Mouse (Mus musculus): Measurements from ENCODE around the gene Cd47. TPM values are rescaled to one million over a fixed set of nuclear protein-coding genes. Genes with fewer than 3 reads are reported as not detected.

Gene Cd47
- polyA plus RNA-seq, 1 experiment: 8.1 TPM

DNA sequence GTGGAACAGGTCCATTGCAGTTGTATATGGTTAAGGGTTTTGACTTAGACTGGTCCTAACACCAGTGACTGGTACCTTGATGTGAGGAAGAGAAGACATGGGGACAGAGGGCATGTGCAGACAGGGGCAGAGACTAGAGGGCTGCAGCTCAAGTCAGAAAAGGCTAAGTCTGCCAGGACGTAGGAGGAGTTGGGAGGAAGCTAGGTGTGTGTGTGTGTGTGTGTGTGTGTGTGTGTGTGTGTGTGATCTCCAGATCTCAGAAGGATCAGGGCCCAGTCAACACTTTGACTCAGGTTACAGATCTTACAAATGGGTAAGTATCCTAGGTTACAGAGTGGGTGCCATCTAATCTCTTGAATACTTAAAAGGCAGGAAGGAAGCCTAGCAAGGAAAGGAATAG, 48.3 kb downstream of the Cd47 start:
- no peak overlapping the region for H3K4me3 ChIP-seq (ENCODE audit: control insufficient read depth, low read depth, low read length)
- TF ChIP-seq CTCF (IDR thresholded peaks at IDR 0.05; ENCODE audit: control insufficient read depth, insufficient read depth, insufficient replicate concordance, low read depth, low read length): no peak
- no peak for TF ChIP-seq POLR2A (IDR thresholded peaks at IDR 0.05; ENCODE audit: control insufficient read depth, low read depth, low read length)
- H3K36me3 ChIP-seq (ENCODE audit: control insufficient read depth, insufficient read depth, low read length): no peaks in the 10 kb centered on the region
- no peaks in the 10 kb centered on the region for H3K27me3 ChIP-seq (ENCODE audit: control insufficient read depth, insufficient read depth, low read length)
- H3K4me1 ChIP-seq (ENCODE audit: control insufficient read depth, insufficient read depth, low read length): no peaks in the 10 kb centered on the region
- H3K27ac ChIP-seq (ENCODE audit: control insufficient read depth, insufficient read depth, low read depth, low read length): no peak overlapping the region

DNA sequence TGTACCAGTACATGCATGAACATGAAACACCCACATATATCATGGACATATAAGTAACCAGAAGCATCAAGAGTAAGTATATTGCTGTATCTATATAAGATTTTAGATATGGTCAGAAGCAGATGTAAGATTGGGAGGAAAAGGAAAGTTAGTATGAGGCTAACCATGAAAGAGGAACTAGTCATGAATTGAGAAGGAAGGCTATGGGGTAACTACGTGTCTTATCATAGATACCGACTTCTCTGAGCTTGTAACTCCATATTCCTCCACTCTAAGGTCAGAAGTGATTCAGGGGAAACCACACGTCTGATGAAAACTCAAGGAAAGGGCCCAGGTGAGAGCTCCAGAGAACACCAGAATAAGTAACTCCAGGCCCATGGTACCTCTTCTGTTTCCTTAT, 52.6 kb downstream of the Cd47 start:
- TF ChIP-seq POLR2A (IDR thresholded peaks at IDR 0.05; ENCODE audit: control insufficient read depth, low read depth, low read length) (no peak), CTCF (IDR thresholded peaks at IDR 0.05; ENCODE audit: control insufficient read depth, insufficient read depth, insufficient replicate concordance, low read depth, low read length) (no peak)
- Histone ChIP-seq H3K27me3 (ENCODE audit: control insufficient read depth, insufficient read depth, low read length) (no peaks in the 10 kb centered on the region), H3K27ac (ENCODE audit: control insufficient read depth, insufficient read depth, low read depth, low read length) (no peak overlapping the region), H3K4me3 (ENCODE audit: control insufficient read depth, low read depth, low read length) (no peak overlapping the region), H3K36me3 (ENCODE audit: control insufficient read depth, insufficient read depth, low read length) (no peaks in the 10 kb centered on the region), H3K4me1 (ENCODE audit: control insufficient read depth, insufficient read depth, low read length) (peaks cover 5% of the 10 kb centered on the region)

DNA sequence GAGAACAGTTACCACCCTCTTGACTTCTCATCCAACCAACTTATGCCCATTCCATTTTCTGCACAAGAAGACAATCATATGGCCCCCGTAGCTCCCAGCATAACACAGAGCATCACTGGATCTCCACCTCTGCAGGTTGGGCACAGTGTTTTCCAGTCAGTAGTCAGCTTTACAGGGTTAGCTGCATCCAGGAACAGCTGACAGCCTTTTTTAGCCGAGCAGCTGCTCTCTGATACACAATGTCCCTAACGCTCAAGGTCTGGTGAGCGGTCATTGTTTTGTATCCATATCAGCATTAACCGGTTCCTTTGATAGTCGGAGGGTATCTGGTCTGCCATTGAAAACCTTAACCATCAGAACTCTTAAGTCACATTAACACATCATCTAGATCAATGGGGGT, 53.3 kb downstream of the Cd47 start:
- TF ChIP-seq POLR2A (IDR thresholded peaks at IDR 0.05; ENCODE audit: control insufficient read depth, low read depth, low read length): no peak
- TF ChIP-seq CTCF (IDR thresholded peaks at IDR 0.05; ENCODE audit: control insufficient read depth, insufficient read depth, insufficient replicate concordance, low read depth, low read length): no peak
- no peak overlapping the region for H3K27ac ChIP-seq (ENCODE audit: control insufficient read depth, insufficient read depth, low read depth, low read length)
- H3K4me3 ChIP-seq (ENCODE audit: control insufficient read depth, low read depth, low read length): no peak overlapping the region
- H3K36me3 ChIP-seq (ENCODE audit: control insufficient read depth, insufficient read depth, low read length): no peaks in the 10 kb centered on the region
- H3K4me1 ChIP-seq (ENCODE audit: control insufficient read depth, insufficient read depth, low read length): peaks cover 5% of the 10 kb centered on the region
- H3K27me3 ChIP-seq (ENCODE audit: control insufficient read depth, insufficient read depth, low read length): no peaks in the 10 kb centered on the region

DNA sequence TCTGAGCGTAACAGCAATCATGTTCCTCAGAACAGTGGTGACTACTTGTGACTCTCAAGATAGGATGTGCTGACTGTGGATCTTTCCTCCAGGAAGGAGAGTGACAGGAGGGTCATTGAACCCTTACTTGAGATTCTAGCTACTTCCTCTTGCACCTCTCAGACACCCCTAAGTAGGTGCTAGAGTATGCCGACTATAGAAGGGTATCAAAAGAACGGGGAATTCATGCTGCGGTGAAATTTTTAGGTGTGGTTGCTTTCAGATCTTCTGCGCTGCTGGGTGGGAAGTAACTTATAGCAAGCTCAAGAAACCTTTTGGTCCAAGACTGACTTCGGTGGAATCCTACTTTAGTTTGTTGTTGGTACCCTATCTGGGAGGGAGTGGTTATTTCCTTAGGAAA, 53.9 kb downstream of the Cd47 start:
- Histone ChIP-seq H3K36me3 (ENCODE audit: control insufficient read depth, insufficient read depth, low read length) (no peaks in the 10 kb centered on the region), H3K27me3 (ENCODE audit: control insufficient read depth, insufficient read depth, low read length) (no peaks in the 10 kb centered on the region), H3K4me1 (ENCODE audit: control insufficient read depth, insufficient read depth, low read length) (peaks cover 5% of the 10 kb centered on the region), H3K4me3 (ENCODE audit: control insufficient read depth, low read depth, low read length) (no peak overlapping the region), H3K27ac (ENCODE audit: control insufficient read depth, insufficient read depth, low read depth, low read length) (no peak overlapping the region)
- TF ChIP-seq POLR2A (IDR thresholded peaks at IDR 0.05; ENCODE audit: control insufficient read depth, low read depth, low read length): no peak

DNA sequence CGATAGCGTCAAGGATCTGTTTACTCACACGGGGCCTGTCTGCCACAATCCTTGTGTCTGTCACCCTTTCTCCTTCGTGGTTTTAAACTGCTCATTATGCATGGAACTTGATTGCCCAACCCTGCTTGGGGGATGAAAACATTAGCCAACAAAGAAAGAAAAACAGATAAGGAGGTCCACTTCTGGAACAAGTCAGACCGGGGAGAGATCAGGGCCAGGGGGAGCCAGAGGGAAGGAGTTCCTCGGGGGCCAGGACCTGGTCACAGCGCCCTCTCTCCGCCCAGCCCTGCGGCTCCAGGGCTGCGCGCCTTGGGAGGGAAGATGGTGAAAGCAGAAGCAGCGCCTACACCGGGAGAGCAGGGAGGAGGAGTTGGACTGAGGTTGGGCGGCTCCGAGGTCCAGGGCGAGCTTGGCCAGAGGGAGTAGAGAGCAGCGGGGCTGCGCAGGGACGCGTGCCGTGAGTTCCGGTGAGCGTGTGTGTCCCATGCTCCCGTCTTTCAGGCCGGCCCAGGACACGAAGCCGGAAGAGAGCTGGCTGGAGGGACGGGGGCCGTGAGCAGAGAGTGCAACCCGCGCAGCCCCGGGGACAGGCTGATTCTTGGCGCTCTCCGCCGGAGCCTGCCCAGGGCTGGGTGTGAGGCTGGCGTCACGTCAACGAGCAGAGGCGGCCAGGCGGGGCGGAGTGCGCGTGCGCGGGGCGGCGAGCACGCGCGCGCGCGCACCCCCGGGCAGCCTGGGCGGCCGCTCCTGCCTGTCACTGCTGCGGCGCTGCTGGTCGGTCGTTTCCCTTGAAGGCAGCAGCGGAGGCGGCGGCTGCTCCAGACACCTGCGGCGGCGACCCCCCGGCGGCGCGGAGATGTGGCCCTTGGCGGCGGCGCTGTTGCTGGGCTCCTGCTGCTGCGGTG, 54.9 kb downstream of the Cd47 start:
- peak overlapping the region; percentile 87 for H3K27ac ChIP-seq (ENCODE audit: control insufficient read depth, insufficient read depth, low read depth, low read length)

DNA sequence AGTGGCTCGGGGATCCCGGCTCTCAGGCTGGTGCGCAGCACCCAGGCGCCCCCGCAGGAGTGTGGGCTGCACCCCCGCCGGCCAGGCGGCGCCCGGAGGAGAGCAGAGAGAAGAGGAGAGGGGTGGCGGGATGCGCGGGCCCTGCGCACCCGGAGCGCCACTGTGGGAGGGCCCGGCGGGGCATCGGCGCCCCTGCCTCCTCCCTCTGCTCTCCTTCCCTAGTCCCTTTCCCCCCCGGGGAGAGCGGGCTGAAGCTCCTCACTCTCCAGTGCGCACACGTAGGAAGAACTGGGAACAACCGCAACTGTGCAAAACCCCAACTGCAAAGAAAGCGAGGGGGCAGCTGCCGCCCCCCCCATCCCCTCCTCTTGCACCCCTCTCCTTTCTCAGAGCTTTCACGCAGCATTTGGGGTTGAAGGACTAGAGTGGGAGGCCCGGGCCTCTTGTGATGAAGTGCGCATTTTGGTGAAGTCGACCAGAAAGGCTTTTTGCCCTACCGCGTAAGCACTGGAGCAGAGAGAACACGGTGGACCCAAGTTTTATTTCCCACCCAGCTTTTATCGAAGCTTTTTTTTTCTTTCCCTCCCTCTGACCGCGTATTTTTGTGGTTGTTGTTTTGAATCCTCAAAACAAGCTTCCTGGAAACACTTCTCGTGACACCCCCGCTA, 55.6 kb downstream of the Cd47 start:
- TF ChIP-seq POLR2A (IDR thresholded peaks at IDR 0.05; ENCODE audit: control insufficient read depth, low read depth, low read length) (no peak), CTCF (IDR thresholded peaks at IDR 0.05; ENCODE audit: control insufficient read depth, insufficient read depth, insufficient replicate concordance, low read depth, low read length) (no peak)
- peak overlapping the region; percentile 59 for H3K27ac ChIP-seq (ENCODE audit: control insufficient read depth, insufficient read depth, low read depth, low read length)
- peak overlapping the region; percentile 94 for H3K4me3 ChIP-seq (ENCODE audit: control insufficient read depth, low read depth, low read length)
- no peaks in the 10 kb centered on the region for H3K27me3 ChIP-seq (ENCODE audit: control insufficient read depth, insufficient read depth, low read length)
- H3K36me3 ChIP-seq (ENCODE audit: control insufficient read depth, insufficient read depth, low read length): no peaks in the 10 kb centered on the region
- H3K4me1 ChIP-seq (ENCODE audit: control insufficient read depth, insufficient read depth, low read length): peaks cover 5% of the 10 kb centered on the region

More for the DNA sequence above, 54.9 kb downstream of the Cd47 start:
- Histone ChIP-seq H3K4me3 (ENCODE audit: control insufficient read depth, low read depth, low read length) (peak overlapping the region; percentile 94), H3K36me3 (ENCODE audit: control insufficient read depth, insufficient read depth, low read length) (no peaks in the 10 kb centered on the region), H3K4me1 (ENCODE audit: control insufficient read depth, insufficient read depth, low read length) (peaks cover 5% of the 10 kb centered on the region), H3K27me3 (ENCODE audit: control insufficient read depth, insufficient read depth, low read length) (no peaks in the 10 kb centered on the region)
- TF ChIP-seq CTCF (IDR thresholded peaks at IDR 0.05; ENCODE audit: control insufficient read depth, insufficient read depth, insufficient replicate concordance, low read depth, low read length) (no peak), POLR2A (IDR thresholded peaks at IDR 0.05; ENCODE audit: control insufficient read depth, low read depth, low read length) (peak; percentile 78)

DNA sequence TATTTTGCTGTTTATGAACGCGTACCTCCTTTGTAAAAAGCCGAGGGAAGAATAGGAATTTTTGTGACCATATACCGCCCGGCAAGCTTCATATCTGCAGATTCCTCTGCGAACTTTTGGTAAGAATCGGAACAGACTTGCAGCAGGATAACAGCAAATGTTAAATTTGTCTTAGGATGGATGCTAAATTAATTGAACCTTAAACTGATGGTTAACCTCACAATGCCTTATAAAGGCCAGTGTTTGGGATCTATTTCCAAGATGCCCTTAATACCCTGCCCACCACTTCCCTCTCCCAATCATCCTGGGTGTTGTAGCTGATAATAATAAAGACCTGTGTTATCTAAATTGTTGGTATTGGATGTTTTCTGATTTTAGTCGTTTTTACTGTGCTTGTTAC, 56.3 kb downstream of the Cd47 start:
- H3K4me3 ChIP-seq (ENCODE audit: control insufficient read depth, low read depth, low read length): no peak overlapping the region
- H3K27ac ChIP-seq (ENCODE audit: control insufficient read depth, insufficient read depth, low read depth, low read length): no peak overlapping the region
- H3K4me1 ChIP-seq (ENCODE audit: control insufficient read depth, insufficient read depth, low read length): peaks cover 5% of the 10 kb centered on the region
- TF ChIP-seq POLR2A (IDR thresholded peaks at IDR 0.05; ENCODE audit: control insufficient read depth, low read depth, low read length) (no peak), CTCF (IDR thresholded peaks at IDR 0.05; ENCODE audit: control insufficient read depth, insufficient read depth, insufficient replicate concordance, low read depth, low read length) (no peak)
- no peaks in the 10 kb centered on the region for H3K36me3 ChIP-seq (ENCODE audit: control insufficient read depth, insufficient read depth, low read length)
- no peaks in the 10 kb centered on the region for H3K27me3 ChIP-seq (ENCODE audit: control insufficient read depth, insufficient read depth, low read length)

Measured in testis, adult 2 months (tissue).